Mouse (Mus musculus) telencephalon, adult 2 months (tissue): ENCODE data around the gene Ugt1a6b.
"Not testable (repeated sequence)": the region's sequence is repeated elsewhere in the genome, so short reads cannot be mapped to it uniquely, and the experiment has no call there.

Source experiments
- DNase-seq: peaks from one replicate; pipeline ENCODE4 v3.0.0-alpha.2; 2011; ENCODE audit warnings: low read depth, low spot score

Ugt1a6b gene

DNA sequence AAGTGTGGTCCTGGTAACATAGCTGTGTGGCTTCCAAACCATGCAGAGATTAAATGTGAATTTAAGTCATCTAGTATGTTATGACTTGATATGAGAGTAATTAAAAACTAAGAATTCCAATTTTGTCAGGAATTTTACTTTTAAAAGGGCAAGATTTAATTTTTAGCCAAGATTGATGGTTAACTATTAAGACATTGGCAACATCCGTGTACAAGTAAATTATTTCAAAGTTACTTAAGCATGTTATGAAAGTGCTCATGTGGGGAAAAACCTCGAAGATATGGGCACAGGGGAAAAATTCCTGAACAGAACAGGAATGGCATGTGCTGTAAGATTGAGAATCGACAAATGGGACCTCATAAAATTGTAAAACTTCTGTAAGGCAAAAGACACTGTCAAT, 94.4 kb downstream of the Ugt1a6b start:
- DNase-seq: no peak

DNA sequence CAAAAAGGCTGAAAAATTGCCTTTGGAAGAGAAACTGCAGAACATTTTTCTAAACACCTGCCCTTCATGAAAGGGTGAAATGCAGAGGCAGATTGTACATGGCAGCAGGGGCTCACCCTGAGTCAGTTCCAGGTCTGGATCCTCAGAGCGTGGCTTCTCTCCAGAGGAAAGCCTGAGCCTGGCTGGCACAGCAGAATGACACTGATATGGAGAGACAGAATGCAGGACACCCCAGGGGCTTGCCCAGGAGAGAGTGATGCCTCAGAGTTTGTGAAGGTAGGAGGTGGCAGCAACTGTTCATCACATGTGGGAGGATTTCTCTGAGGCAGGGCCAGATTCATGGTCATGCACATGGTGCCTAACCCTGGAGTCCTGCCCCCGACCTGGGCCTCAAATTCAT, 96.9 kb downstream of the Ugt1a6b start:
- no peak for DNase-seq

DNA sequence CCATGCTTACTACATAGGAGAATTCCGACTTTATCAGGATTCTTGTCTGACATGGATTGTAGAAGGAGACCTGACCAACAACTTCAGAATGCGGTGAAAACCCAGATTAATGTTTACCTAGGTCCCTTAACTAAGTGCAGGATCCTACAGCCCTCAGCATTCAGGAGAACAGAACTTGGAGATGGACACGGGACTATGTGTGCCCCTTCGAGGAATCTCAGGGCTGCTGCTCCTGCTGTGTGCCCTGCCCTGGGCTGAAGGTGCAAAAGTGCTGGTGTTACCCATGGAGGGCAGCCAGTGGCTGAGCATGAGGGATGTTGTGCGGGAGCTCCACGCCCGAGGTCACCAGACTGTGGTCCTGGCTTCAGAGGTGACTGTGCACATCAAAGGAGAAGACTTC, 97.4 kb downstream of the Ugt1a6b start, which contains the start of gene Ugt1a2:
Ugt1a2 (plus strand) TSS at position 146 of the 400 bp plus-strand sequence.
- DNase-seq: no peak

DNA sequence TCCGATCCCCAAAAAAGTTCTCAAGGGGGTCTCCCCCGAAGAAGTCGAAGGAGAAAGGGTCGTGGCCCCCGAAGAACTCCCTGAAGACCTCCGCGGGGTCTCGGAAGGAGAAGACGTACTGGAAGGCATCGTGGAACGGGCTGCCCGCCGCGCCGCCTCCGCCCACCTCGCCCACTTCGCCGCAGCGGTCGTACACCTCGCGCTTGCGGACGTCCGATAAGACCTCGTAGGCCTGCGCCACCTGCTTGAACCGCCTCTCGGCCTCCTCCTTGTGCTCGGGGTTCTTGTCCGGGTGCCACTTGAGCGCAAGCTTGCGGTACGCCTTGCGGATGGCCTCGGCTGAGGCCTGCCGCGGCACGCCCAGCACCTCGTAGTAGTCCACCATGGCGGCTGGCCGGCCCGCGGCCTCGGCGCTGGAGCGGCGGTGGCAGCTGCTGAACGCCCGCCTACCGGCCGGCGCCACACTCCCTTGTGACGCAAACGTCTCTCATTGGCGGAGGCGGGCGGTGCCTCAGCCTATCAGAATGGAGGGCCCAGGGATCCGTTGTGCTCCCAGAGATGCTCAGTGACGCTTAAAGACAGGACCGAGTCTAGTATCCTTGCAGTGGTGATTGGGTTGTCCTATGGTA, 102.4 kb downstream of the Ugt1a6b start, which contains the start of gene Dnajb3:
Dnajb3 (minus strand) TSS at position 489 of the 629 bp plus-strand sequence.
- DNase-seq: peak; percentile 55

GRCm38 (mm10) chr1:88206843-88207479, 103.9 kb downstream of the Ugt1a6b start:
- DNase-seq: no peak

GRCm38 (mm10) chr1:88211812-88212211, 108.8 kb downstream of the Ugt1a6b start, which contains the start of gene Ugt1a1:
Ugt1a1 (plus strand) TSS chr1:88211959.
- no peak for DNase-seq

DNA sequence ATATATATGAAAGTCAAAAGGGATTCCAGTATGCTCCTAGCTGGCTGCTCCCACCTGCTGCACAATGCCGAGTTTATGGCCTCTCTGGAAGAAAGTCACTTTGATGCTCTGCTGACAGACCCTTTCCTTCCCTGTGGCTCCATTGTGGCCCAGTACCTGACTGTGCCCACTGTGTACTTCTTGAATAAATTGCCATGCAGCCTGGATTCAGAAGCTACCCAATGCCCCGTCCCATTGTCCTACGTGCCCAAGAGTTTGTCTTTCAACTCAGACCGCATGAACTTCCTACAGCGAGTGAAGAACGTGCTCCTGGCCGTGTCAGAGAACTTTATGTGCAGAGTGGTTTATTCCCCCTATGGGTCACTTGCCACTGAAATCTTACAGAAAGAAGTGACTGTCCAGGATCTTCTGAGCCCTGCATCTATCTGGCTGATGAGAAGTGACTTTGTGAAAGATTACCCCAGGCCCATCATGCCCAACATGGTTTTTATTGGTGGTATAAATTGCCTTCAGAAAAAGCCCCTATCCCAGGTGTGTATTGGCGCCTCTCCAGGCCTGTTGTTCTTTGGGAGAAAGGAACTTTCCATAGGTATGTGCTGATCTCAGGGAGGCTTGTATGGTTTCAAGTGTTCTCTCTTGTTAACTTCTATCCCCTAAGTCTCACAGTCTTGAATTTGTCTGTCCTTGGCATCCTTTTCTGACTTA, 109.4 kb downstream of the Ugt1a6b start:
- DNase-seq: no peak

GRCm38 (mm10) chr1:88213061-88213460, 110.0 kb downstream of the Ugt1a6b start:
- no peak for DNase-seq

DNA sequence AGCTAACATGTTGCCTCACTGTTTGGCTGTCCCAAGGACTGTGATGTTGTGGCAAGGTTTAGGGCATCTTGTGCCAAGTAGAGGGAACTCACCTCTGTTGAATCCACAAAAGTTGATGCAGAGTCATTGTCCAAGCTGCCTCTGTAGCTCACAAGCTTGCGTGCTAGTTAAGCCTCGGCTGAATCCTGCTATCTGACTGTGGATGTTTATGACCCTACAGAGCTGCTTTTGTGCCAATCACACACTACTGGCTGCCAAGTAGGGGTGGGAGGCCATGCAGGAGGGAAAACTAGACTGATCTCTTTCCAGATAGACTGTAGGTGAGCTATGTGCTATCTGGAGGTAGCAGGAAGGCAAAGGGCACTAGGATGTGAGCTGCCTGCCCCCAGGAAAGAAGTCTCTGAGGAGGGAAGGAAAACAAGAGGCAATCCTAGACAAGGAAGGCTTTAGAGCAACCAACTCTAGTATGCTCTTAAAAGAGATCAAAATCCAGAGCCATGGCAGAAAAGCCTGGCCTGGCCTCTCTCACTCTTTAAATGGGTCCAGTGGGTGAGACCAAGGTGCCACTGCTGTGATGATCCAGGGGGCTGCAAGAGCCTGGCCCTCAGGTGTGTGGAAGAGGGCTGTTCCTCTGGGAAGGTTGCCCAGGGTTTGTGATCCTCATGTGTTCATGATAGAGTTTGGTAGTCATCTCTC, 110.9 kb downstream of the Ugt1a6b start:
- DNase-seq: no peak

DNA sequence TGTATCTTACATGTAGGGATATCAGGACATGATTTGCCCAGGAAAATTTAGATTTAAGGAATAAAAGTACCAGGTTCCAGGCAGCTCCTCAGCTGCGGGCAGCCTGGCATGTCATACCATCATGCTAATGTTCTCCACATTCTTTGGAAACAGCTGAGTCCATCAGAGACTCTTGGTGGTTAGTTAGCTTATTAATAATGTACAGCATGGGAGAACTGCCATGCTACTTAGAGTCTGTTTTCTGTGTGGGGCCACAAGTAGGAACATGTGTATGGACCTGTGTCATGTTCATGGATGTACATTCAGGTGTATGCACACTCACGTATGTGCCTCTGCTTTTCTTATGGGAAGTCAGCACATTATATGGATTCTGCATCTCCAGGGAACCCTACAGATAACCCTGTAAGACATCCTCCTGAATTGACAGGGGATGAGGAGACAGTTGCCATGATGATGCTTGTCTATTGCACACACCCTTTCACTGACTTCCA, 111.5 kb downstream of the Ugt1a6b start:
- no peak for DNase-seq

DNA sequence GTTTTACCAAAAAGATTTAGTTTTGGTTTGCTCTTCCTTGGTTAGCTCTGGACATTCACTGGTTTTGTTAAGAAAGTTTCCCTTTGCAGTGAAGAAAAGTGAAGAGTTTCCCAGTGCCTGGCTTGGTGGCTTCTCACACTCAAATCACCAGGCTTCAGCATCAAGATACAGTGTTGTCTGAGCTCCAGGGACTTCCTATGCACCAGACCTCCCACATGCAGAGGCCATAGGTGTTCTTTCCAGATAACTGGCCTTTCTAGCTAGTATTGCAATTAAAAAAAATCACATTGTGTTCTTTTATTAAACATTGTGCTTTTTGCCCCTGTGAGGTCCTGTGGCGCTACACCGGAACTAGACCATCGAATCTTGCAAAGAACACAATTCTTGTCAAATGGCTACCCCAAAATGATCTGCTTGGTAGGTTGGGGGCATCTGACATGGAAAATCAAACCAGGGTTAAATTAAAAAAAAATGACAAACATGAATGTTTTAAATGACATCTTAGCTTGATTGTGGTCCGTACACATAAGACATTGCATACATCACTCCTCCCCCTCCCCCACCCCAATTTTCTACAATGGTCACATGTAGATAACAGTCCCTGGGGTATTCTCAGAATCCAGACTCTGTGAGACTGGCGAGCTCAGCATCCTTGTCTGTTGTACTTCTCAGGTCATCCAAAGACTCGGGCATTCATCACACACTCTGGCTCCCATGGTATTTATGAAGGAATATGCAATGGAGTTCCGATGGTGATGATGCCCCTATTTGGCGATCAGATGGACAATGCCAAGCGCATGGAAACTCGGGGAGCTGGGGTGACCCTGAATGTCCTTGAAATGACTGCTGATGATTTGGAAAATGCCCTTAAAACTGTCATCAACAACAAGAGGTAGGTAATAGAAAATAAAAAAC, 112.7 kb downstream of the Ugt1a6b start:
- no peak for DNase-seq

- no peak for DNase-seq
Observed at GRCm38 (mm10) chr1:88216551-88216950, 113.5 kb downstream of the Ugt1a6b start.

- DNase-seq: no peak
Observed at GRCm38 (mm10) chr1:88217144-88217543, 114.1 kb downstream of the Ugt1a6b start.

DNA sequence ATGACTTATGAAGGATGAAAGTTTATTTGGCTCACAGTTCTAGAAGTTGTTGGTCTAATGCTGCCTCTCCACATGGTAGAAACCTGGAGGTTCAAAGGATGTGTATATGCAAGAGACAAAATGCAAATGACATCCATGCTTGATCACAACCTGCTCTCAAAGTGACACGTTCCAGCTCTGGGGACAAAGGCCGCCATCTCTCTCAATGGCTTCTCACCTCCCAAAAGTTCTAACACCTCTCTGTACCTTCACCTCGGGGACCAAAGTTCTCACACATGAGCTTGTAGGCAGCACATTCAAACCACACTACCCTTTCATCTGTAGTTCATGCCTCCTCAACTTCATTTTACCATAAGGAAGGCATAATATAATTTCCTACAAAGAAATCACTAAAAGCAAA, 114.5 kb downstream of the Ugt1a6b start:
- no peak for DNase-seq

GRCm38 (mm10) chr1:88218051-88218450, 115.0 kb downstream of the Ugt1a6b start:
- no peak for DNase-seq

- no peak for DNase-seq
Observed at GRCm38 (mm10) chr1:88218591-88218990, 115.5 kb downstream of the Ugt1a6b start.

GRCm38 (mm10) chr1:88219054-88219453, 116.0 kb downstream of the Ugt1a6b start:
- no peak for DNase-seq

DNA sequence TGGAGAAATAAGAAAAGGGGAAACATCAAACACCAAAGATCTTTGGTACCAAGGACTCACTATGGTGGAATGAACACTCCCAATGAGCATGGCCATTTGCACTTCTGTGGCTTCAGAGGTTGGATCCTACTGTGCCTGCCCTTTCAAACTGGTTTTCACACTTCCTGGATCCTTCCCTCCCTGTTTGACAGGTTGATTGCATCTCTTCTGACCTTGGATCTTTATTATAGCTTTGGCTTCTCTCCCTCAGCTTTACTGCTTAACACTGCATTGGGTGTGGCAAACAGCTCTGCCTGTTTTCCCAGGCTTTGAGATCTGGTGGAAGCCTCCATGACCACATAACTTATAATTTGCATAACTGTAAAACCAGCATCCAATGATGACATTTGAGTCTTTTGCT, 117.3 kb downstream of the Ugt1a6b start:
- no peak for DNase-seq

DNA sequence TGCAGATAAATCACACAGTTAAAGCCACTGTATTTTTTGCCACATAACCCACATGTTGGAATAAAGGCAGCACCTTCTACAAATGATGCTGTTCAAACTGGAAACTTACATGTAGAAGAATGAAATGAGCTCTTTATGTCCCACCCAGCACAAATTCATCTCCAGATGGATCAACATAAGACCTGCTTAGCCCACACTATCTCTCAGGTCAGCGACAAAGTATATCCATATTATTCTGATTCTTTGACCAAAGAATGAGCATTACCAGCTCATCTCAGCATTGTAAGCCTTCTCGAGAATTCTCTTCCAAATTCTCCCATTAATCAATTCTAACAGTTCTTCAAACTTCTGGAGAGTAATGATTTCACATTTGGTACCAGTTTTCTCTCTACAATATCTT, 119.2 kb downstream of the Ugt1a6b start:
- no peak for DNase-seq

DNA sequence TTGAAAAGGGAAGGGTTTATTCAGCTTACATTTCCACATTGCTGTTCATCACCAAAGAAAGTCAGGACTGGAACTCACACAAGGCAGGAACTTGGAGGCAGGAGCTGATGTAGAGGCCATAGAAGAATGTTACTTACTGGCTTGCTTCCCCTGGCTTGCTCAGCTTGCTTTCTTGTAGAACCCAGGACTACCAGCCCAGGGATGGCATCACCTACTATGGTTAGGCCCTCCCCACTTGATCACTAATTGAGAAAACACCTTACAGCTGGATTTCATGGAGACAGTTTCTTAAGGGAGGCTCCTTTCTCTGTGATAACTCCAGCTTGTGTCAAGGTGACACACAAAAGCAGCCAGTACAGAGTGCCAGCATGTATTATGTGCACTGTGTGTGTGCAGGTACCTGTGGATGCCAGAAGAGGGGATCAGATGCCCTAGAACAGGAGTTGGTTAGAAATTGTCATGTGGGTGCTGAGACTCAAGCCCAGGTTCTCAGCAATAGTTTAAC, 120.0 kb downstream of the Ugt1a6b start:
- DNase-seq: not testable (repeated sequence)

GRCm38 (mm10) chr1:88223591-88223990, 120.5 kb downstream of the Ugt1a6b start:
- DNase-seq: no peak
